Mouse (Mus musculus): ENCODE results near the gene Hbq1b. TPM values are rescaled to one million over a fixed set of nuclear protein-coding genes. Genes with fewer than 3 reads are reported as not detected.
"Not testable (repeated sequence)": the region's sequence is repeated elsewhere in the genome, so short reads cannot be mapped to it uniquely, and the experiment has no call there.

Gene Hbq1b
- total RNA-seq, 4 experiments from 2014 or later, result 0.52 to 1.6 TPM; not detected in 2

GRCm38 (mm10) chr11:32267188-32267884, 19.4 kb upstream of the Hbq1b start, which contains the start of gene Nprl3:
Nprl3 (minus strand) TSS chr11:32267707.
- DNase-seq (ENCODE audit: low spot score), result peak; percentile 94

GRCm38 (mm10) chr11:32267964-32268363, 18.8 kb upstream of the Hbq1b start:
- no peak for DNase-seq (ENCODE audit: low spot score)

GRCm38 (mm10) chr11:32268952-32269351, 17.8 kb upstream of the Hbq1b start:
- DNase-seq (ENCODE audit: low spot score), result no peak

GRCm38 (mm10) chr11:32271178-32271577, 15.6 kb upstream of the Hbq1b start:
- DNase-seq (ENCODE audit: low spot score), result no peak

GRCm38 (mm10) chr11:32276347-32276746, 10.4 kb upstream of the Hbq1b start, which contains the start of gene Hba-x:
Hba-x (plus strand) TSS chr11:32276400.
- DNase-seq (ENCODE audit: low spot score), result no peak

GRCm38 (mm10) chr11:32277736-32278457, 8.9 kb upstream of the Hbq1b start:
- DNase-seq (ENCODE audit: low spot score), result no peak

- no peak for DNase-seq (ENCODE audit: low spot score)
Measured at GRCm38 (mm10) chr11:32278458-32278957, 8.3 kb upstream of the Hbq1b start.

GRCm38 (mm10) chr11:32280646-32281045, 6.1 kb upstream of the Hbq1b start:
- no peak for DNase-seq (ENCODE audit: low spot score)

GRCm38 (mm10) chr11:32281416-32282144, 5.2 kb upstream of the Hbq1b start:
- no peak for DNase-seq (ENCODE audit: low spot score)

- not testable (repeated sequence) for DNase-seq (ENCODE audit: low spot score)
Measured at GRCm38 (mm10) chr11:32283091-32283777, 3.5 kb upstream of the Hbq1b start, which contains the start of gene Hba-a1. Hba-a1 (plus strand) TSS chr11:32283511.

GRCm38 (mm10) chr11:32284582-32284981, 2.2 kb upstream of the Hbq1b start:
- not testable (repeated sequence) for DNase-seq (ENCODE audit: low spot score)

GRCm38 (mm10) chr11:32285031-32285775, 1.6 kb upstream of the Hbq1b start:
- DNase-seq (ENCODE audit: low spot score), result no peak

GRCm38 (mm10) chr11:32285887-32286286, 878 bp upstream of the Hbq1b start:
- not testable (repeated sequence) for DNase-seq (ENCODE audit: low spot score)

GRCm38 (mm10) chr11:32287493-32287825, 694 bp downstream of the Hbq1b start:
- DNase-seq (ENCODE audit: low spot score), result no peak

GRCm38 (mm10) chr11:32292819-32293218, 6.1 kb downstream of the Hbq1b start:
- DNase-seq (ENCODE audit: low spot score), result not testable (repeated sequence)

GRCm38 (mm10) chr11:32293479-32293878, 6.7 kb downstream of the Hbq1b start:
- not testable (repeated sequence) for DNase-seq (ENCODE audit: low spot score)

GRCm38 (mm10) chr11:32296203-32296602, 9.4 kb downstream of the Hbq1b start, which contains the start of gene Hba-a2:
Hba-a2 (plus strand) TSS chr11:32296489.
- DNase-seq (ENCODE audit: low spot score), result not testable (repeated sequence)

GRCm38 (mm10) chr11:32297417-32297816, 10.7 kb downstream of the Hbq1b start:
- not testable (repeated sequence) for DNase-seq (ENCODE audit: low spot score)

- no peak for DNase-seq (ENCODE audit: low spot score)
Measured at GRCm38 (mm10) chr11:32297866-32298531, 11.2 kb downstream of the Hbq1b start.

GRCm38 (mm10) chr11:32298532-32298918, 11.8 kb downstream of the Hbq1b start:
- DNase-seq (ENCODE audit: low spot score), result no peak
